Mouse (Mus musculus) megakaryocyte, embryonic 14.5 days (primary cell): Measurements from ENCODE around the gene Jund.

Experiments used
- FLI1 ChIP-seq: IDR thresholded peaks from 2 replicates; pipeline ENCODE4 v1.6.1; 2012; ENCODE audit warnings: low read length, inconsistent platforms, mixed read lengths
- GATA1 ChIP-seq: IDR thresholded peaks from 3 replicates; pipeline ENCODE4 v1.6.1; 2012; ENCODE audit warnings: mixed read lengths, low read length, inconsistent platforms, borderline replicate concordance

- TF ChIP-seq GATA1 (no peak), FLI1 (no peak)
These were observed 42.5 kb upstream of the Jund start for GRCm38 (mm10) chr8:70656193-70656790.
